Mouse (Mus musculus): ENCODE measurements around the gene Ciapin1.

The Ciapin1 gene

DNA sequence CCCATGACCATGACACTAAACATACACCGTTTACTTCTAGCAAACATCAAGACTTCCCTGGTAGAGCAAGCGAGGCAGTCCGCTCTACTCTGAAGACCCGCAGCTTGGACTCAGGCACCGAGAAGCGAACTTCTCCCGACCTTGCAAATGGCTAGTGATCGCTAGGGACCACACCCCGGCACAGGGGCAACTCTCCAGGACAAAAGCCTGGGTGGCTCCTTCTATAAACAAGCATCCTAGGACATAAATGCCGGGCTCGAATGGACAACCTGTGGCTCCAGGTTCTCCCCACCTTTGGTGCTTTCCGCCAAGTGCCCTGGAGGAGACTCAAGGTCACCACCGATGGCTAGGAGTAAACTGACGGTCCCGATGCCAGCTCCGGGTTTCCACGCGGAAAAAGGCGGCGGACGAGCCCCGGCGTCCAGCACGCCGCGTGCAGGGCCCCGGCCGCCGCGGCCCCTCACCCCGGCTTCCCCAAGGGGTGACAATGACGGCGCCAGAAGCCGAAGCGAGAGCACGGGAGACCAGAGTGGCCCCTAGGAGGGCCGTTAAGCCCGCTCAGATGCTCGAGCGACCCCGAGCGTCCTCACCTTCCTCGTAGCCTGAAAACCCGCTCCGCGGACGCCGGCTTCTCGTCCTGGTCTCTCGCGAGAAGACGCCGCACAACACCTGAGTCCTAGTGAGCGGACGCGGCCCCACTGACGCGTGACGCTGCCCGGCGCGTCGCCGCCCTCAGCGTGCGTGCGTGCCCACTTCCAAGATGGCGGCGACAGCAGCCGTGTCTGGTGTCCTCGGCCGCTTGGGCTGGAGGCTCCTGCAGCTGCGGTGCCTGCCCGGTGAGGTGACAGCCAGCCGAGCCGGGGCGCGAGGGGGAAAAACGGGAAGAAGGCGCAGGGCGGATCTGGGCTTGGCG lies at the start of gene Ciapin1, which contains the start of gene Coq9:
Gene Ciapin1, minus strand, starts transcription at position 697 of the 913 bp plus-strand sequence.
Gene Coq9, plus strand, starts transcription at position 660 of the 913 bp plus-strand sequence.
- peak; percentile 88 for DNase-seq (ENCODE audit: extremely low spot score, low read depth, low spot score)

DNA sequence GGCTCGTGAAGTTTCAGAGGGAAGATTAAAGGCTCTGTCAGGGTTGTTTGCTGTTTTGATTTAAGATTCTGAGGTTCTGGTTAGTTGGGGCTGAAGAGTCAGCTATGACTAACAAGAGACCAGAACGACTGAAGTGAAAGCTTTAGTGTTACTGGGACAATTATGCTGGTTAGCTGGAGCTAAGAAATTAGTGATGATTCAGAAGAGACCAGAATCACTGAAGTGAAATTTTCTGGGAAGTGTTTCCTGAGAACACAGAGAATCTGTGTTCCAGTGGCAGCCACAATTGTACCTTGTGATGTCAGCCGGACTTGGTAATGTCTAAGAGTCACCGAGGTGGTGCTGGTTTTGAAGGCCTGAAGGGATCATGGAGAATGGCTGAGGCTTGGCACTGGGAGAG lies 42.6 kb upstream of the Ciapin1 start:
- no peak for DNase-seq (ENCODE audit: extremely low spot score, low read depth, low spot score)

DNA sequence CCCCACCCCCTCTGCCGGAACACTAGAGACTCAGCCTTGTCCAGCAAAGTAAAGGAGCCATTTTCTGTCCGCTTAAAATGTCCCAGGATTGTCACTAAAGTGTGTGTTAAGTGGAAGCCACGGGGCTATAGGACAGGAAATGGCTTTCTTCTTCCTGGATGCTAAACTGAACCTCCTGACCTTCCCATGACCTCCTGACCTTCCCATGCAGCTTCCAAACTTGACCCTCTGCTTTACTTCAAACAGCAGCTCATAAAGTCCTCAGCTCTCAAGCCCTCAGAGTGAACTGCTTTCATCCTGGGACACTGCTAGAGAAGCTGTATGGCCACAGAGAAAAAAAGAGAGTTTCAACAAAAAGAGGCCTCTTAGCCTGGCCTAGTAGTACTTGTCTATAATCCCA lies 38.7 kb upstream of the Ciapin1 start:
- no peak for DNase-seq (ENCODE audit: extremely low spot score, low read depth, low spot score)

DNA sequence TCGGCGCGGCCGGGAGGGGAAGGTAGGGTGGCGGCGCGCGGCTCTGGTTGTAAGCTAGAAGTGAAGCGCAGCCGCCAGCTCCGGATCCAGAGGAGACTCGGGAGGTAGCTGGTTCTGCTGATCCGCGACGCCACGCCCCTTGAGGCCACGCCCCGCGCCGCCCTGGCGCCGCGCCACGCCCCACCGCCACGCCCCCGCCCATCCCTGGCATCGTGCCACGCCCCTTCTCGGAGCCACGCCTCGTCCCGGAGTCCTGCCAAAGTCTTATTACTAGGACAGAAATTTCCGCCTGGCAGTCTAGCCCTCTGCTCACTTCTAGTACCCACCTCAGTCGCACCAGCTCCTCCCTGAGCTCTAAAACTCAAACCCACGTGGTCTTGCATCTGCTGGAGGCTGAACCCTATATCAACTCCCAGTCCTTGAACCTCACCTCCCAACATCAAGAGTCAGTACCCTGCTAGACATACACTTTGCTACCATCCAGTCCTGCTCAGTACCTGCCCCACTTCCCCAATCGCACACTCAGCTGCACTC lies 38.1 kb upstream of the Ciapin1 start, which contains the start of gene Dok4:
Gene Dok4, minus strand, starts transcription at position 134 of the 534 bp plus-strand sequence.
- DNase-seq (ENCODE audit: extremely low spot score, low read depth, low spot score): no peak

DNA sequence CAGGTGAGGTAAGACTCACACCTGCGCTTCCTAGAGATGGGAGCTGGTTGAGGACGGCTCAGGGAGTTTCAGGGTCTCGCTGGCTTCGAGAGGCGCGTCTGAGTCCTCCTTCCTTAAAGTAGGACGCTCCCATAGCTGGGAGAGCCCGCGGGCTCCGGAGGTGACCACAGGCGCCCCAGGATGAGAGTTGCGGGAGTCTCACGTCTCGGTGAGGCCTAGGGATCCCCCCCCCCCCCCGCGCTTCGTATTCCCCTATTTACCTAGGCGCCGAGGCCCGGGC lies 37.7 kb upstream of the Ciapin1 start:
- DNase-seq (ENCODE audit: extremely low spot score, low read depth, low spot score): no peak

DNA sequence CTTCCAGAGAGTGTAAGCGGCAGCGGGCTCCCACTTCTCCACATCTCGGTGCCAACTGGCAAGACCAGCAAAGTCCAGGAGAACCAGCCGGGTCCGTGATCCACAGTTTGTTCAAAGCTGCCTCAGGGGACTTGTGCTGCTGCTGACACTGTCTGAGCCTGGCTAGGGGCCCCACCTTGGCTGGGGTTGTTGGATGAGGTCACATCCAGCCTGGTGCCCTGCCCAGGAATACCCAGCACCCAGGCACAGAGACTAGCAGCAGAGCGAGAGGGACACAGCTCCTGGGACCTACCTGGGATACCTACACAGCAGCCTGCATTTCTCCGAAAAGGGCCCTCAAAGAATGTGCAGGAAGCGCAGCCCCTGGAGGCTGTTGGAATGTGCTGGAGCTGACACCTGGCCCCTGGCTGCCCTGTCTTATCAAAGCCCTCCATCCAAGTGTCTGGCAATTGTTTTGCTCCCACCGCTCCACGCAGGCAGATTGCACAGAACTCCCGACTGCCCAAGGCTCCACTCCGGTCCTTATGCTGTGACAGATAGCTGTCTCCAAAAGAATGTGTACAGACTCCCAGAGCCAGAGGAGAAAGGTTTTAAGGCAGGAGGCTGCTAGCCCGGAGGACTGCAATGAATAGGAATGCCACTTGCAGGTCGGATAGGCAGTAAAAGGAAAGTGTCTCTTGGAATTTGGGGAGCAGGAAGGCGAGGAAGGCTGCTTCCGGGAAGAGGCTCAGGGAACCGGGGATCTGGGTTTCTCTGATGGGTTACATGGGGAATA lies 37.1 kb upstream of the Ciapin1 start:
- DNase-seq (ENCODE audit: extremely low spot score, low read depth, low spot score): no peak

DNA sequence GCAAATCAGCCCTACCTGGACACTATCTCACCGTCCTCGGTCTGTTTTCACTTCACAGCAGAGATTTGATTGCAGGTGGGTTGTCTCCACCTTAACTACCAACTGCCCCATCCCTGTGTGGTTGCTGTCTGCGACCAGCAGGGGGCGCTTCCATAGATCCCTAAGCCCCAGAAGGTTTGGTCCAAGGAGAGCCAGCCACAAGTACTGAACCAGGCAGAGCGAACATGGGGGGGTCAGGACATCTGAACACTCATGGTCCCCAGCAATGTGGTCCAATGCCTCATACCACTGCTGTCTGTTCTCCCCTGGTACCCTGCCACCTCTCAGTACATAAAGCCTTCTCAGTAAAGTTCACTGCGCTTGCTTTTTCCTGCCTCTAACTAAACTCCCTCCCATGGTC lies 36.2 kb upstream of the Ciapin1 start:
- no peak for DNase-seq (ENCODE audit: extremely low spot score, low read depth, low spot score)

DNA sequence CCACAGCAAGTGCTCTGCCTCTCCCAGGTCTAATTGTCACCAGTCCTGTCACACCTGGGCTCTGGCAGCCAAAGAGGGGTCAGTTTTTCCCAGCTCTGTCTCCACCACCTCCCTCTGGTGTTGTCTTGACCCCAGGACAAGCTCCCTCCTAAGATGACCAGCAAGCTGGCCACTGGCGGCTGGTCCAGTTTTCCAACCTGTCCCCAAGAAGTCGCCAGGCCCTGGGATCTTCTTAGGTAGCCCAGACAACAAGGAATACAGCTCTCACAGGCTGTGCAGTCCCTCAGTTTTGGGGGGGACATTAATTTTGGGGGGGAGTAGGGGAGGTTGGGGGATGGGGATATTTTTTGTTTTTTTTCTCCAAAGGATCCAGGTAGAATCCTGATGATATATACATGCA lies 34.4 kb upstream of the Ciapin1 start:
- DNase-seq (ENCODE audit: extremely low spot score, low read depth, low spot score): no peak

DNA sequence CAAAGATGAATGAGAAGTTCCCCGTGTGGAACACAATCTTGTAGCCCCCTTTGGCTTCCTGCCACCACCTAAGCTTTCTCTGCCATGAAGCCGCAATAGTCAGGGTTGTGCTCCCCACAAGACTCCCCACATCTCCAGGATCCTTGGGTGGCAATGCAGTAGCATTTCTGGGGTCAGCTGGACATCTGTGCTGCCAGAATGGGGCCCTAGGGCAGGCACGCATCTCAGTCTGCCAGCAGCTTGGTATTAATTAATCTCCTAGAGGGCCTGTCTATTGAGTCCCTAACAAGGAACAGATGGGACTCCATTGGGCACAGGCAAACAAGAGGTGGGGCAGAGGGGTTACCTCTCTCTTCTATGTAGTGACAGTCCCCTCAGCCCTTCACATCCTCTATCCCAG lies 34.0 kb upstream of the Ciapin1 start:
- DNase-seq (ENCODE audit: extremely low spot score, low read depth, low spot score): no peak

DNA sequence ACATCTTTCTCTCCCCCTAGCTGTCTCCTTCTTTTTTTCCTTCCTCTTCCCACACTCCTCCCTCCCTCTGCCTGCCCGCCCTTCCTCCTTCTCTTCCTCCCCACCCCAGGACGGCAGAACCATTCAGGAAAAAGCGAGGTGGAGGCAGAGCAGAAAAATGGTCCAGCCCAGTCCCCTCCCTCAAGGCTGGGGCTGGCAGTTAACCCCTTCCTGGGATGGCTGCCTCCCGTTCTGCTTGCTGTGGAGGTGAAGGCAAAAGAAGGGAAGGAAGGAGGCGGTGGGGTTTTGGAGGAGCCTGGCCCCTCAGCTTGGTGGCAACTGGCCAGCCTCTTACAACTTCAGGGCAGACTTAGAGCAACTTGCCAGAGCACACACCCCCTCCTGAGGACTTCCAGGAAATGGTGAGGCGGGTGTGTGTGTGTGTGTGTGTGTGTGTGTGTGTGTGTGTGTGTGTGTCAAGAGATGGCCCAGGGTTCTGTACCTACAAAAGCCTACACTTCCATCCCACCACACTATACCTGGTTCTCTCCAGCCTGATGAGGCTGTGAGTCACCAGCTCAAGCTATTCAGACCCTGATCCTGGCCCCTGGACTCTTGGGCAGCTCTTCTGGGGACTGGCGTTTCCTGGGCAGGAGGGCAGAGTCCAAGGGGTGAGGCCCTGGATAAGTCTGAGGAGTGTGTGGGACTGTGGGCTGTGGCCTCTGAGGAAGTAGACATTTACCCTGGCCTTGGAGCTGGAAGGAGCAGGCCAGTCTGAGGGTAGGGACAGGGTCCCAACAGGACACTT lies 33.1 kb upstream of the Ciapin1 start:
- no peak for DNase-seq (ENCODE audit: extremely low spot score, low read depth, low spot score)

DNA sequence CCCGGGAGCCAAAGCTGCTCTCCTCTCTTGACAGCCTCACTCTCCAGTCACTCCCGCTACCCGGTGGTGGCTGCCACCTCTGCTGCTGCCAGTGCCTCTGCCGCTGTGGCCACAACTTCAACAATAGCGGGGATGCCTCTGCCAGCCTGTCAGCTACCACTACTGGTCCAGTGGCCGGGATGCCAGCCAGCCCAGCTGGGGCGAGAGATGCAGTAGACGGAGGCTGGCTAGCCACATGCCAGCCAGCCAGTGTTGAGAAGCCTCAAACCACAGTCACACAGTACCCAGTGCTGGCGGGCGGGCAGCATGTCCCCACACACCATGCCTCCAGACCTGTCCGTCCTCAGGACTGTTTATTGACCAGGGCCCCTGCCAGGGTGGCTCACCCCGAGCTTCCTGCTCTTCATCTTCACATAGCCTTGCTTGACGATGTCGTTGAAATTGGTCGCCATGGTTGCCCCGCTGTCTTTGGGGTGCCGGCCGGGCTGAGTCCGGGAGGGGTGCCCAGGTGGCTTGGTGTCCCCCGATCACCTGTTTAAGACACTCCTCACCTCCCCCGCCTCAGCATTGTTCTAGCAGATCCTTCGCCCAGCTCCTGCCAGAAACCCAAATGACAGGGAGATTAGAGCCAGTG lies 32.4 kb upstream of the Ciapin1 start:
- no peak for DNase-seq (ENCODE audit: extremely low spot score, low read depth, low spot score)

DNA sequence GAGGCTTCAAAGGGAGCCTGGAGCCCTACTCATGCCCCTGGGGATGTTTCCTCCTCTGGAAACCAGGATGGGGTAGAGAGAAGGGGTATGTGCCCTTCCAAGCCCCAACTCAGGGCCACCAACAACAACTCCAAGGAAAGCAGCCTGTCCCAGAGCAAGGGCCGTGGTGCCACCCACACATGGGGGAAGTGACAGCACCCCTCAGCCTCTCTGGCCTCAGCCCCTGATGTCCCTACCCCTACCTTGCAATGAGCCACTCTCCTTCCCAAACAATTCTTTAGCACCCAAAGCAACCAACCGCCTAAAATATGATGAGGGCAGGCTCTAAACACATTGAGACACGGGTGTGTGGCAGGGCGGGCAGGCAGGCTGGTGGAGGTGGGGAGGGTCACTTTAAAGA lies 31.8 kb upstream of the Ciapin1 start:
- no peak for DNase-seq (ENCODE audit: extremely low spot score, low read depth, low spot score)

DNA sequence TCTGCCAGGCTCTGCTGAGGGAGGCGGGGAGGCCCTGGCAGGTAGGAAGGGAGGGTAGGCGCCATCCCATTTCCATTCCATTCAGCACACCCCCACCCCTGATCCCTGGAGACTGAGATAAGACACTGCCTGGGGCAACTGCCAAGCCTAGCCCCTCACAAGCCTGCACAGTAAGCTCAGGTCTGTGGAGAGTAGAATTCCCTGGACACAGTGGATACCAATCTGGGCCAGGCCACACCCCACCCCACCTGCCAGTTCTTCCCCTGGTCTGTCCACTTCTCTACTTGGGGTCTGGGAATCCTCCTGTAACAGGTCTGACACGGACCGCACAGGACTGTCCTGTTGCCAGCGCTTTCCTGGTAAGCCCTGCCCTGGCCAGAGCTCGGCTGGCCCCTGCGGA lies 31.0 kb upstream of the Ciapin1 start:
- no peak for DNase-seq (ENCODE audit: extremely low spot score, low read depth, low spot score)

DNA sequence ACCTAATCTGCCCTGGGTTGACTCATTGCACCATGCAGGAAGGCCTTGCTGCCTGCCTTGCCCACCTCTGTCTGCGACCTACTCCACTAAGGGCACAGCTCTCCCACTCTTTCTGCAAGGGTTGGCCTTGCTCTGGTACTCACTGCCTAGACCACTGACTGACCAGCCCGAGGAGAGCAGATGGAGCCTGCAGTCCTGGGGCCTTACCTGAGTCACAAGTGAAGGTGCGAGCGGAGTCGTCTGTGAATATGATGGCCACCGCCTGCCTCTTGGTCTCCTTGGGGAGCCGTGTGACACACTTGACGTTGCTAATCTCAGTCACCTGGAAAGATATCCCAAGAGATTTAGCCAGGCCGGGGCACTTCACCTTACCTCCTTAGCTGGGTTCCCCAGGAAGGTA lies 28.8 kb upstream of the Ciapin1 start:
- no peak for DNase-seq (ENCODE audit: extremely low spot score, low read depth, low spot score)

DNA sequence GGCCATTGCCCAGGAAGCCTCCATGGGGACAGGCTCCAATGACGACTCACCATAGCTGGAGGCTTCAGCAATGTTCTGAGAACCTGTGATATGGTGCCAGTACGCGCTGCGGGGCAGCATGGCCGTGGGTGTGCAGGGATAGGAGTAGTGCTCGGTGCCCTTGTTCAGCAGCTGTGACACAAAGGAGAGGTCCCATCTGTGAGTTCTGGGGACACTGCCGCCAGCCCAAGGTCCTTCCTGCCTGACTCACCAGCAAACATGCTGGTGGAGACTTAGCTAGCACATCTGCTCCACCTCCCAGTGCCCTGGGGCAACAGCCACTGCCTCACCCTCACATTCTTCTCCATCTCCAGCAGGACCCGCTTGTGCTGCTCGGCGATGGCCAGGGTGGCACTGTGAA lies 27.1 kb upstream of the Ciapin1 start:
- no peak for DNase-seq (ENCODE audit: extremely low spot score, low read depth, low spot score)

DNA sequence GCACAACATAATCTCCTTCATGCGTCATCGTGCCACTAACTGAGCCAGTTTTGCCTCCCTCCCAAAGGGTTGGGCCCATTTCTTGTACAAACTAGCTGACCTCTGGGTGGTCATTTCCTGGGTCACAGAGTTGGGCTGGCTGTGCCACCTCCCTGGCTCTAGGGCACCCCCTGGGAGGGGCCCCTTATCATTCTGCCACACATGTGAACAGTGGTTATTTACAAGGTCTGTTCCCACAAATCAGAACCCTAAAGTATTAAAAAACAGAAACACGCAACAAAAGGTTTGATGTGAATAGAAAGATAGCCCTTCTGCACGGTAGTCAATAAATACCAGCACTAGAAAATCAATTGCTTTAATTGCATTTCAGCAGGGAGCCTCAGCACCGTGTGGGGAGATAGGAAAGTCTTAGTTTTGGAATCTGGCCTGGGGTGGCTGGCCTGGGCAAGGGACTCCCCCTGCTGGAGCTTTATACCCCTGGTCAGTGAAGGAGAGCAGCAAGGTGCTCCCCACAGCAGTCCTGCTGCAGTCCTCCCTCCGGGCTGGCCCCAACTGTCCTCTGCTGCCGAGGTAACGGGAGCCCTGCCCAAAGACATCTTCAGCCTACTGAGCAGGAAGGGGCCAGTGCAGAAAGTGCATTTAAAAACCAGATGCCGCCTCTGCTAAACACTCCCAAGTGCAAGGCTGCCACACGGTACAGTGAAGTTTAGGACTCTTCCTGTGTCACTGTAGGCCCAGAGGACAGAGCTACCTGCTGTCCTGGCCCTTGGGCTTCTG lies 25.9 kb upstream of the Ciapin1 start:
- DNase-seq (ENCODE audit: extremely low spot score, low read depth, low spot score): no peak

DNA sequence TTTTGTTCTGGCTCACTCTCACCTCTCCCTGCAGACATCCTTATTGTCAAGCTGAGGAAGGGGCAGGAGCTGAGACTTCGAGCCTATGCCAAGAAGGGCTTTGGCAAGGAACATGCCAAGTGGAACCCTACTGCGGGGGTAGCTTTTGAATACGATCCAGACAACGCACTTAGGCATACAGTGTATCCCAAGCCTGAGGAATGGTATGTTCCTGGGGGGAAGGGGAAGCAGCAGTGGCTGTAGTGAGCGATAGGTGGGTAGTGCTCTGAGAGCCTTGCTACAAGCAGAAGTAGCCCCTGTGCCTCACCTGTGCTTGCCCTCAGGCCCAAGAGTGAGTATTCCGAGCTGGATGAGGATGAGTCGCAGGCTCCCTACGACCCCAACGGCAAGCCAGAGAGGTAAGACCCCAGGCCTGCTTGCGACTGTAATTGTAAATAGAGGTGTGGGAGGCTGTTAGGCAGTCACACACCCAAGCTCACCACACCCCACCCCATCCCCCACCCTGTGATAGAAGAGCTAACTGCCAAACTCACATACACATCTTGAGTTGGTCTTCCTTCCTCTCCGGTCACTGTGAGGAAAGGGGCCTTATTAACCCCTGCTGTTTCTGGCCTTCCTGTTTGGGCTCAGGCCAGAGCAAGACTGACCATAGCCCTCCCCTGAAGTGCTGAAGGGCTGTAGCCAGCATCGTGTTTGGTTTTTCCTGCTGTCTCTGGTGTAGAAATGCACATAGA lies 24.5 kb upstream of the Ciapin1 start:
- no peak for DNase-seq (ENCODE audit: extremely low spot score, low read depth, low spot score)

DNA sequence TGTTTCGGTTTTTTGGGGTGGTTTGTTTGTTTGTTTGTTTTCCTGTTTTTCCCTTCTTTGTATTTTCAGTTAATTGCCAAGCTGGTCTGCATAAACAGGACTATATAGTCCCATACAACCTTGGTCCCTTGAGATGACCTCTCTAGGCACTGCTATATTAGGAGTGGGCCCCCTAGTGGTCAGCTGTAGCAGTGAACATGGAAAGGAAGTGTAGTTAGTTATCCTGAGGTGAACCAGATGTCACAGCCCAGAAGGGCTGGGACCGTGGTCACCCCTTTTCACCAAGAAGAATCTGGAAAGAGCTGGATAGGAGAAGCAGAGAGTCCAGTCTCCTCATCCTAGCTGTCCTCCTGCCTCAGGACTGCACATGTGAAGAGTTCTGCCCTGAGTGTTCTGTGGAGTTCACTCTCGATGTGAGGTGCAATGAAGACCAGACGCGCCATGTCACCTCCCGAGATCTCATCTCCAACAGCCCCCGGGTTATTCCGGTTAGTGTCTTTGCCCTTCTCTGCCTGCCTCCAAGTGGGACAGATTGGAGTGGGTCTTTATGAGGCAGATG lies 23.3 kb upstream of the Ciapin1 start:
- no peak for DNase-seq (ENCODE audit: extremely low spot score, low read depth, low spot score)
